Comparison of ENCODE assay signal across 14 mouse cellular contexts in the genomic region with DNA sequence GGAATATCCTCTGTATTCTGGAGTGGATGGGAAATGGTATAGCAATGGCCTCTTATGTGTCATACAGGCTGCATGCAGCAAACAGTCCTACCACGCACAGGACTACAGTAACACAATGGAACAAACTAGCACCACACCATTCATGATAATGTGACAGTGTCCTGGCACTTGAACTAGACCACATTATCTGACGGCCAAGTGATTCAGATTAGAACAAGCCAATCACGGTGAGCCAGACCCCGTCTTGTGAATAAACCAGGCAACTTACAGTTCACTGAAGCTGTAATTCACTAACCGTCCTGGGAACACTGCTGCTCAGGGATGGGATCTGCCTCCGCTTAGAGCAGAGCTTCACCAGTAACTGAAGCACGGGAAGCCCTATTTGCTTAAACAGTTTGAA. TPM values are rescaled to one million over a fixed set of nuclear protein-coding genes. Genes with fewer than 3 reads are reported as not detected.
A peak's percentile ranks its signal among the peaks of the same experiment; 100 is the strongest.
DNase-seq lines count a peak whose midpoint lies in the region; ATAC-seq and TF ChIP-seq lines count a peak whose summit lies in the region.
"Had no signal": no experiment of that assay in that cellular context is flagged by ENCODE, and none has a peak within 500 bp of the region (broad histone marks: within the 10 kb centered on the region; RNA-seq: fewer than 3 reads in every experiment).

No protein-coding gene starts in this region.

- ATAC-seq in hindbrain, embryonic 12.5 days (ENCODE audit: low FRiP score), result no peak
- no peak for ATAC-seq in hindbrain, embryonic 11.5 days (ENCODE audit: low FRiP score)
- ATAC-seq in midbrain, embryonic 12.5 days (ENCODE audit: low FRiP score, low read depth), result no peak
- ATAC-seq in midbrain, embryonic 16.5 days, result no peak
- ATAC-seq in hindbrain, postnatal 0 days, result peak; percentile 49; the same call in 1 of the 2 replicates

- no peak overlapping the region for H3K4me3 ChIP-seq in hindbrain, embryonic 12.5 days
- no peak overlapping the region for H3K4me3 ChIP-seq in hindbrain, embryonic 11.5 days (ENCODE audit: low read depth, low read length)
- H3K4me3 ChIP-seq in midbrain, embryonic 12.5 days, result no peak overlapping the region
- no peak overlapping the region for H3K4me3 ChIP-seq in midbrain, embryonic 16.5 days (ENCODE audit: low read depth, low read length)
- H3K4me3 ChIP-seq in hindbrain, postnatal 0 days (ENCODE audit: low read length), result no peak overlapping the region
- H3K4me3 ChIP-seq: erythroblast, embryonic 14.5 days; gastrocnemius, adult 2 months; limb, embryonic 12.5 days had no signal

- 70% methylated on average over 7 of the region's 7 CpGs for WGBS in hindbrain, embryonic 12.5 days
- 85% methylated on average over 7 of the region's 7 CpGs for WGBS in hindbrain, embryonic 11.5 days
- WGBS in midbrain, embryonic 12.5 days, result 74% methylated on average over 7 of the region's 7 CpGs
- WGBS in midbrain, embryonic 16.5 days, result 57% methylated on average over 7 of the region's 7 CpGs
- 46% methylated on average over 7 of the region's 7 CpGs for WGBS in hindbrain, postnatal 0 days

- peaks cover 19% of the 10 kb centered on the region for H3K4me1 ChIP-seq in hindbrain, embryonic 12.5 days
- H3K4me1 ChIP-seq in hindbrain, embryonic 11.5 days (replicated peaks; ENCODE audit: control insufficient read depth, insufficient read depth, low read length), result no peaks in the 10 kb centered on the region
- peaks cover 17% of the 10 kb centered on the region for H3K4me1 ChIP-seq in midbrain, embryonic 12.5 days
- H3K4me1 ChIP-seq in midbrain, embryonic 16.5 days (ENCODE audit: control insufficient read depth, insufficient read depth, low read length), result peaks cover 9% of the 10 kb centered on the region
- peaks cover 6% of the 10 kb centered on the region; the same call in 1 of the 2 replicates for H3K4me1 ChIP-seq in hindbrain, postnatal 0 days (ENCODE audit: insufficient read depth, low read length)
- H3K4me1 ChIP-seq: limb, embryonic 12.5 days had no signal

- no peaks in the 10 kb centered on the region for H3K9me3 ChIP-seq in hindbrain, embryonic 12.5 days (replicated peaks)
- H3K9me3 ChIP-seq in hindbrain, embryonic 11.5 days (ENCODE audit: control insufficient read depth, low read length), result no peaks in the 10 kb centered on the region
- no peaks in the 10 kb centered on the region for H3K9me3 ChIP-seq in midbrain, embryonic 12.5 days
- H3K9me3 ChIP-seq in midbrain, embryonic 16.5 days (replicated peaks; ENCODE audit: control insufficient read depth, low read length, poor library complexity, severe bottlenecking), result no peaks in the 10 kb centered on the region
- no peaks in the 10 kb centered on the region for H3K9me3 ChIP-seq in hindbrain, postnatal 0 days (ENCODE audit: low read length)
- H3K9me3 ChIP-seq: G1E; limb, embryonic 12.5 days had no signal

- H3K4me2 ChIP-seq in hindbrain, embryonic 12.5 days (replicated peaks), result no peak overlapping the region
- H3K4me2 ChIP-seq in hindbrain, embryonic 11.5 days (replicated peaks; ENCODE audit: low read depth, low read length), result no peak overlapping the region
- no peak overlapping the region for H3K4me2 ChIP-seq in midbrain, embryonic 12.5 days (replicated peaks)
- no peak overlapping the region for H3K4me2 ChIP-seq in midbrain, embryonic 16.5 days (ENCODE audit: low read length)
- H3K4me2 ChIP-seq in hindbrain, postnatal 0 days (ENCODE audit: low read depth, low read length), result no peak overlapping the region
- H3K4me2 ChIP-seq: limb, embryonic 12.5 days had no signal

- no peak overlapping the region for H3K9ac ChIP-seq in hindbrain, embryonic 12.5 days
- no peak overlapping the region for H3K9ac ChIP-seq in hindbrain, embryonic 11.5 days (ENCODE audit: low read depth, low read length)
- no peak overlapping the region for H3K9ac ChIP-seq in midbrain, embryonic 12.5 days (replicated peaks)
- H3K9ac ChIP-seq in midbrain, embryonic 16.5 days (ENCODE audit: low read depth, low read length), result no peak overlapping the region
- H3K9ac ChIP-seq in hindbrain, postnatal 0 days (replicated peaks; ENCODE audit: low read length), result no peak overlapping the region
- H3K9ac ChIP-seq: limb, embryonic 12.5 days had no signal

- 0 out of 2 replicates have a peak, but pooled peaks have one; percentile 12 for TF ChIP-seq CTCF in hindbrain, postnatal 0 days (IDR thresholded peaks at IDR 0.05; ENCODE audit: low read depth)

- peak overlapping the region; percentile 45; the same call in 1 of the 2 replicates for H3K27ac ChIP-seq in hindbrain, embryonic 12.5 days
- no peak overlapping the region for H3K27ac ChIP-seq in hindbrain, embryonic 11.5 days (ENCODE audit: low read depth, low read length)
- H3K27ac ChIP-seq in midbrain, embryonic 12.5 days (replicated peaks), result 0 out of 2 replicates have a peak overlapping the region, but pooled peaks have one; percentile 4
- H3K27ac ChIP-seq in midbrain, embryonic 16.5 days (ENCODE audit: low read length), result no peak overlapping the region
- H3K27ac ChIP-seq in hindbrain, postnatal 0 days, result no peak overlapping the region
- H3K27ac ChIP-seq: gastrocnemius, adult 2 months; limb, embryonic 12.5 days had no signal

- DNase-seq in adrenal gland, postnatal 36 days, result peak; percentile 49 to 64
- no peak for DNase-seq in adrenal gland, postnatal 10 days
- DNase-seq in hindbrain, embryonic 11.5 days (ENCODE audit: low spot score), result no peak
- peak; percentile 15 for DNase-seq in hindbrain, postnatal 0 days (ENCODE audit: low spot score)
- DNase-seq in kidney, adult 8-10 months, result no peak
- DNase-seq: cerebellum, adult 11-12 months; gastrocnemius, adult 2 months; kidney, postnatal 10 days had no signal

- no peaks in the 10 kb centered on the region for H3K27me3 ChIP-seq in hindbrain, embryonic 12.5 days
- H3K27me3 ChIP-seq in hindbrain, embryonic 11.5 days (ENCODE audit: control insufficient read depth, insufficient read depth, low read length), result no peaks in the 10 kb centered on the region
- no peaks in the 10 kb centered on the region for H3K27me3 ChIP-seq in midbrain, embryonic 12.5 days
- no peaks in the 10 kb centered on the region for H3K27me3 ChIP-seq in midbrain, embryonic 16.5 days (ENCODE audit: control insufficient read depth, insufficient read depth, low read depth, low read length)
- H3K27me3 ChIP-seq in hindbrain, postnatal 0 days (ENCODE audit: insufficient read depth, low read length), result no peaks in the 10 kb centered on the region
- H3K27me3 ChIP-seq: limb, embryonic 12.5 days had no signal

- no peaks in the 10 kb centered on the region for H3K36me3 ChIP-seq in hindbrain, embryonic 12.5 days
- no peaks in the 10 kb centered on the region for H3K36me3 ChIP-seq in hindbrain, embryonic 11.5 days (ENCODE audit: control insufficient read depth, insufficient read depth, low read length)
- H3K36me3 ChIP-seq in midbrain, embryonic 12.5 days, result peaks cover 10% of the 10 kb centered on the region
- no peaks in the 10 kb centered on the region for H3K36me3 ChIP-seq in midbrain, embryonic 16.5 days (ENCODE audit: control insufficient read depth, insufficient read depth, low read length)
- no peaks in the 10 kb centered on the region; the same call in 1 of the 2 replicates for H3K36me3 ChIP-seq in hindbrain, postnatal 0 days (ENCODE audit: insufficient read depth, low read length)

RNA-seq across cellular contexts. Expression of gene Bcar1, which starts 35.2 kb away (rescaled TPM):
- total RNA-seq in adrenal gland, postnatal 36 days (2021), result 10 to 100 TPM; 68.5 to 75.7 TPM
- 10 to 100 TPM; 53.4 to 62.7 TPM for total RNA-seq in adrenal gland, postnatal 10 days (2021)
- 50.7 and 56.5 TPM in 2 replicates for polyA plus RNA-seq in hindbrain, embryonic 12.5 days (2016; fragmentation: Nextera tagmentation; extraction: Ambion mirVana)
- polyA plus RNA-seq in hindbrain, embryonic 11.5 days (2014; fragmentation: Nextera tagmentation; extraction: Ambion mirVana), result 43.3 and 47.3 TPM in 2 replicates
- polyA plus RNA-seq in midbrain, embryonic 12.5 days (2016; fragmentation: Nextera tagmentation; extraction: Ambion mirVana), result 52.4 and 53.8 TPM in 2 replicates
- 41.5 and 43.3 TPM in 2 replicates for polyA plus RNA-seq in midbrain, embryonic 16.5 days (2015; fragmentation: Nextera tagmentation; extraction: Ambion mirVana)
- 93.6 and 100 TPM in 2 replicates for total RNA-seq in hindbrain, postnatal 0 days (2014; rRNA removed)
- polyA plus RNA-seq in hindbrain, postnatal 0 days (2015; fragmentation: Nextera tagmentation; extraction: Ambion mirVana), result 42.6 and 48.8 TPM in 2 replicates

Comparison
In these comparisons a context has a peak if more than half of its experiments do, and no peak if none do; other contexts are left out.
1. DNase-seq: peak in adrenal gland, postnatal 36 days (2 of 2) and hindbrain, postnatal 0 days (single experiment); none in adrenal gland, postnatal 10 days (single experiment), hindbrain, embryonic 11.5 days (single experiment) and kidney, adult 8-10 months (0 of 2).
2. H3K27ac ChIP-seq: peak in hindbrain, embryonic 12.5 days (single experiment) and midbrain, embryonic 12.5 days (single experiment); none in hindbrain, embryonic 11.5 days (single experiment), midbrain, embryonic 16.5 days (single experiment) and hindbrain, postnatal 0 days (single experiment).